Mouse (Mus musculus): ENCODE measurements at regions not wholly inside any gene's neighbourhood (a gene's known extent, or its start where the extent isn't known, plus 50 kb on each side); places are given as distances from the start of the nearest gene placed in this dataset.

GRCm38 (mm10) chr5:75451693-75452092, 123.0 kb upstream of the Kit start:
- TF ChIP-seq CTCF (conservative IDR thresholded peaks at IDR 0.05; ENCODE audit: low read length) (no peak), POU5F1 (IDR thresholded peaks at IDR 0.05; ENCODE audit: borderline replicate concordance, low read length) (no peak), NANOG (IDR thresholded peaks at IDR 0.05; ENCODE audit: borderline replicate concordance, low read length) (no peak)

Measured in E14TG2a.4 (cell line).